Mouse (Mus musculus) frontal cortex, postnatal 14 days (tissue): Measurements from ENCODE around the gene Zfp691.

Source experiments
- DNase-seq, 2 experiments: peaks; one replicate each; pipeline ENCODE4 v3.0.0; 2022; ENCODE audit warnings: low spot score in 2 of 2

Gene Zfp691

DNA sequence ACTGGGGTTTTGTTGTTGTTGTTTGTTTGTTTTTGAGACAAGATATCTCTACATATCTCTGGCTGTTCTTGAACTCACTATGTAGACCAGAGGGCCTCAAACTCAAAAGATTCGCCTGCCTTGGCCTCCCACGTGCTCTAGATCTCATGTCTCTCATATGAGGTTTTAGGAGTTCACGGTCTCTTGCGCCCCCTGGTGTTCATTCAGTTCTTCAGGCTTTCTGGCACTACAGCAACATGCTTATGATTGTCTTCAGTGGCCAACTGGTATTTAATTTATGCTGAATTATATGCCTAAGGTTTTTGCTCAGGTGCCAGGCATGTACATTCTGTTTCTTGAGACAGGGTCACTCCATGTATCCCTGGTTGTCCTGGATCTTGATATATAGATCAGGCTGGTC is 6.3 kb downstream of the Zfp691 start:
- DNase-seq: peak; percentile 63 to 83

DNA sequence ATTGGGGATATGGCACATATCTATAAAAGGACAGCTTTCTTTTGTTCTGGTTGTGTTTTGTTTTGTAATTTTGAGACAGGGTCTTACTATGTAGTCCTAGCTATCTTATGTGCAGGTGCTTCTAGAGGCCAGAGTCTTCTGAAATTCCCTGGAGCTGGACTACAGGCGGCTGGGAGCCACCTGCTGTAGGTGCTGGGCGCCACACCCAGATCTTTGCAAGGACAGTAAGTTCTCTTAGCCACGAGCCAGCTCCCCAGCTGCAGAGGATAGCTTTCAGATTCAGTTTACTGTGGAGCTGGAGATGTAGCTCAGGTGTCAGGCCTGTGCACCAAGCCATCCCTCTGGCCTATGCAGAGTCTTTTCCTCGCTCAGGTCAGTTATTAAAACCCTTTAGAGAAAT is 6.9 kb downstream of the Zfp691 start:
- no peak for DNase-seq

DNA sequence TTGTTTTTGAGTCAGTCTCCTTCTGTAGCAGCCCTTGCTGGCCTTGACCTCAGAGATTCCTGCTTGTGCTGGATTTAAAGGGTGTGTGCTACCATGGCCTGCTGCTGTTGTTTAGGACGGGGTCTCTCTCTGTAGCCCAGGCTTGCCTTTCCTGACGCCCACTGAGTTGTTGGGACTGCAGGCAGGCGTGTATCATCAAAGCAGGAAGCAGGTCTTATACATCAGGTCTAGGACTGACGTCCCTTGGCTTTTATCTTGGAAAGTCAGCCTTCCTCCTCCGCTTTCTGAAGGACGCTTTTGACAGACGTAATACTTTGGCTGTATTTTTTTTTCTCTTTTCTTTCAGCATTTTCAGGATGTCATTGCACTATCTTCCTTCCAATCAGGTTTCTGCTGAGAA is 8.1 kb downstream of the Zfp691 start:
- no peak for DNase-seq

DNA sequence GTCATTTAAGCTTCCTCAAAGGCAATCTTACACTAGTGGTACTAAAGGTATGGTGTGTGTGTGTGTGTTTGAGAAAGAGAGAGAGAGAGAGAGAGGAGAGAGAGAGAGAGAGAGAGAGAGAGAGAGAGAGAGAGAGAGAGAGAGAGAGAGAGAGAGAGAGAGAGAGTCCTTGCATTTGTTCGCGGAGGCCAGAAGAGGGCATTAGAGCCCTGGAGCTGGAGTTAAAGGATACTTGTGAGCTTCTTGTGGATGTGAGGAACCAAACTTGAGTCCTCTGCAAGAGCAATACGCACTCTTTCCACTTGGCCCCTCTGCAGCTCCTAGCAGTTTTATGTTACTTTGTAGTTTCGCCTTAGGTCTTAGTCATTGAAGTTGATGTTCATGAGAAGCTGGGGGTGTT is 11.0 kb downstream of the Zfp691 start:
- no peak for DNase-seq

DNA sequence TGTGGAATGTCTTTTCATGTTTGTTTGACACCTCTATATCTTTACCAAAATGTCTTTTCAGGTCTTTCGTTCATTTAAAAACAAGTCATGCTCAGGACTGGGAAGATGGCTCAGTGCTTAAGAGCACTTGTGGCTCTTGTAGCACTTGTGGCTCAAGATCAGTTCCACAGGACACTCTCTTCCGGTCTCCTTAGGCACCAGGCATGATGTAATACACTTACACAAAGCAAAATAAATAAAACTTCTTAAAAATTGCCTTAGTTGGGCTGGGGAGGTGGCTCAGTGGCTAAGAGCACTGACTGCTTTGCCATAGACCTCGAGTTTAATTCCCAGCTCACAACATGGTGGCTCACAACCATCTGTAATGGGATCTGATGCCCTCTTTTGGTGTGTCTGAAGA is 12.6 kb downstream of the Zfp691 start:
- no peak for DNase-seq

DNA sequence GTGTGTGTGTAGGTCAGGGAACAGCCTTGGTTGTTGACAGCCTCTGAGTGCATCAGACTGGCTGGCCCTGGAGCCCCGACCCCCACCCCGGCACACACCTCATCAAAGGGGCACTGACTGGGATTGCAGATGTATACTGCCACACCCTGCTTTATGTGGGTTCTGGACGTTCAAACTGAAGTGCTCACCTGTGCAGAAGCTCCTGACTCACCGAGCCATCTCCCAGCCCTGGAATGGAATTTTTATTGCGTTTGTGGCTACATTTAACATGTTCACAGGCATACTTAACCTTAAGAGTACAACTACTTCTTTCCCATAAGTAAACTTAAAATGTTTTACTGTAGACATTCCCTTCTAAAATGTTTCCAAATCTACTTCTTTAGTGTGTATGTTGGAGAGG is 16.1 kb downstream of the Zfp691 start:
- no peak for DNase-seq

DNA sequence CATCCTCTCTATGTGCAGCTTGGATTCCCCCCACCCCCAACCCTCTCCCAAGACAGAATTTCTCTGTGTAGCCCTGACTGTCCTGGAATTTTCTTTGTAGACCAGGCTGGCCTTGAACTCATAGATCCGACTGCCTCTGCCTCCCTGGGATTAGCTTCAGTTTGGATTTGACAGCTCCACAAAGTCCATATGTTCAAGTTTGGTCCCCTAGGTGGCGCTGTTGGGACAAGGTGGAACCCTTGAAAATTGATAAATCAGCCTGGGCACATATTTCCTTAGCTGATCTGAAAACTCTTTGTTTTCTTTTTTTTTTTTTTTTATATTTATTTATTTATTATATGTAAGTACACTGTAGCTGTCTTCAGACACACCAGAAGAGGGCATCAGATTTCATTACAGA is 16.8 kb downstream of the Zfp691 start:
- no peak for DNase-seq

DNA sequence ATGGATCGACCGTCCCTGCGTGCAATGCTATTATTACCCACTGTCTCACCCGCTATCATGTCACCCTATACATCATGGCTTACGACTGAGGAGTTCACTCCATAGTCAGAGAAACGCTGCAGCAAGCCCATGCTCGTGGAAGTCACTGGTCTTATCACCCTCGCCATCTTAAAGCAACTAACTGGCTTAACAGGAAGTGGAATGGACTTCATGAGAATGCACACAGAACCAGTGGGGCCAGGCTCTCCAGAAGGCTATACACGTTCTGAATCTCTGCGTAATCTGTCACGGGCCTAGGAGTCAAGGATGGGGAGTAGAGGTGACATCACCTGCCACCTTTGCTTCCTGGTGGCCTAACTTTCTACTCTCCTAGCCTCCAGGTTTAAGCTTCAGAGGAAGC is 25.3 kb downstream of the Zfp691 start:
- DNase-seq: no peak

DNA sequence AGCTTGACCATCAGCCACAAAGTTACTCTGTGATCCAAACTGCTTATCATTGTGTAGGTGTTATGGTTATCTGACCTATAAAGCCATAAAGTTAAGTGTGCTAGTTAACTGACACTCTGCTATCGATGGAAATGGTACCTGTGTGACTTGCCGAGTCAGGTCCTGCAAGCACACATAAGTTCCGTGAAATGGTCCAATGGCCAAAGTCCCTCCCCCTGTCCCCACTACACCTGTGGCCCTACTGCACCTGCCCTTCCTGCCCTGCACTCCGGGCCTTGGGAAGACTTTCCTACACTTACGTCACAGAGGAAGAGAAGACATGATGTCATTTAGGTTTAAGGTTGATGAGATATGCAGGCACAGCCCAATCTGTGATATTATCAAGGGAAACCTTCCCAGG is 26.6 kb downstream of the Zfp691 start:
- DNase-seq: no peak

DNA sequence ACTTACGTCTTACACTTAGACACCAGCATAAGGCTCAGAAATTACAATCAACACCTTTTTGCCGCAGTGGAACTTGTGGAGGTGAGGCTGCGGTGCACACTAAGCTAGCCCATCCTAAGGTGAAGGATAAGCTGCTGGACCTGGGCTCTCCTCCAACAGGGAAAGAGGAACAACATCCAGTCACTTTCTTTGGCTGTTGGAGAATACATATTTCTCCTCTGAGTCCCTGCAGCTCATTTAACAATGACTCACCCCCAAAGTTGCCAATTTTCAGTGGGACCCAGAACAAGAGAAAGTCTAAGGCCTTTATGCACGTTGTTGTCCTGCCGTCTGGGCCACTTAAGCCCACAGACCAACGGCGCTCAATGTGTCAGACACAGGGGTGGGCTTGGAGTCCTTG is 27.2 kb downstream of the Zfp691 start:
- DNase-seq: no peak

DNA sequence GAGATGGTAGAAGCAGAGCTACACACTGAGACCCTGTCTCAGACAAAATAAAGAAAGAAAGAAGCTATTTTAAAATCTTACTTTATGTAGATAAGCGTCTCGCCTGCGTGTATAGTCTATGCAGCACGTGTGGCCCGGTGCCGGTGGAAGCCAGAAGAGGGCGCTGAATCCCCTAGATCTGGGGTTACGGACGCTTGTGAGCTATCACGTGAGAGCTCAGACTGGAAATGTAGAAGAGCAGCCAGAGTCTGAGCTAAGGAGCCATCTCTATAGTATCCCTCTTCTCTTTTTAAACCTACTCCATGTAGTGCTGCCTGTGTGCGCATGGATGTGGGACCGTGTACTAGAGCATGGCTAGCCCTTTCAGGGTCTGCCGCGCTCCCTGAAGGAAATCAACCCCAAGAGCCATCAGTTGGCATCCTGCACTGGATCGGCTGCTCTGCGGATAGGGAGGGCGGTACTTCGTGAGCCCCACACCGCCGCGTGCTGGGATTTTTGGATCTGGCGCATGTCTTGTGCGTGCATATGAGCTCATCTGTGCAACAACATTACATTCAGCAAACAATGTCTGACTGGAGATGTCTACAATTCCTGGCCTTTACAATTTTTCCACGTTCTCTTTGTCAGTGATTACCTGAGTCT is 31.6 kb downstream of the Zfp691 start:
- DNase-seq: peak in 1 of 2 experiments; percentile 57

DNA sequence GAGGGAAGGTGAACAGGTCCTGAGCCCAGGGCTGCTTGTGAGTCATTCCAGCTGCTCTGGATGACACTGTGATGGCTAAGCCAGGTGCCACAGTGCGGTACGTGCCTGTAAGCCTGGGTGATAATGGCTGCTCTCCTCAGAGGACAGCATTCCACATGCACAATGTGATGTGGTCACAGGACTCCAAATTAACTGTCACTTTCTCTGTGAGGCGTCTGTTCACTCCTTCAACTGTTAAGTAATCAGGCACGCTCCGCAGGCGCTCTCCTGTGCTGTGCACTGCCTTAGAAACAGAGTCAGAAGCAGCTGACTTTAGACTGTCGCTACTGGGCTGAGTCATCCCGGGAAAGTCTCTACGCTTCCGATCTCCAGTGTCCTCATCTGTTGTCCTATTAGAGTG is 32.8 kb downstream of the Zfp691 start:
- no peak for DNase-seq

DNA sequence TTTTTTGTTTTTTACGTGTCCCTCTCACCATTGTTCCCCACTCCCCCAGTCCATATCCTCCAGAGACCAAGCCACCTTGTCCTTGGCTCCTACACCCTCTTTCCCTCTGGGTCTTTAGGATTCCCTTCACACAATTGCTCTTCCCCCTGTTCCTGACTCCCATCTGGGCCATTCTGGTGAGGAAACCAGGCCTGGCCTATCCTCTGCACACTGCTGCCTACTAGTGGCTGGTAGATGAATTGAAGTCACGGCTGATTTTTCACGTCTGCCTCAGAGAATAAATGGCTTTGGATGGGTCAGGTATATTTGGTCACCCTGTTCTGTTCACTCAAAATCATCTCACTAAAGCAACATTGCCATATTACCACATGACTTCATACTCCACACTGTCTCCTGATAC is 33.9 kb downstream of the Zfp691 start:
- DNase-seq: no peak

DNA sequence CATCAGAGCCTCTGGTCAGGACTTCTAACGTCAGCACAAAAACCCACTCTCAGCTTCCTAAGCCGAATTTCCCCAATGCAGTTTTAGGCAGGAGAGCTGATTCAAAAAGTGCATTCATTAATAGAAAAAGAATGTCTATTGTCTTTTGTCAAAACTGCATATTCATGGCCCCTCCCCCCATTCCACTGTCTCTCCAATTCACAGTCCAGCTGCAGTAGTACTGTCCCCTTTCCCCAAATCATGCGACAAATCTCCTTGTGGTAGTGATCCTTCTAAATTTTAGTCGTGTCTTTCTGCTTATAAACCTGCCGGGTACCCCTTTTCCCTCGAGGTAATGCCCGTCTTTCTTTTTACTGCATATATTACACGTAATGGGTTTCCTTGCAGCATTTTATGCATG is 35.2 kb downstream of the Zfp691 start:
- DNase-seq: no peak

DNA sequence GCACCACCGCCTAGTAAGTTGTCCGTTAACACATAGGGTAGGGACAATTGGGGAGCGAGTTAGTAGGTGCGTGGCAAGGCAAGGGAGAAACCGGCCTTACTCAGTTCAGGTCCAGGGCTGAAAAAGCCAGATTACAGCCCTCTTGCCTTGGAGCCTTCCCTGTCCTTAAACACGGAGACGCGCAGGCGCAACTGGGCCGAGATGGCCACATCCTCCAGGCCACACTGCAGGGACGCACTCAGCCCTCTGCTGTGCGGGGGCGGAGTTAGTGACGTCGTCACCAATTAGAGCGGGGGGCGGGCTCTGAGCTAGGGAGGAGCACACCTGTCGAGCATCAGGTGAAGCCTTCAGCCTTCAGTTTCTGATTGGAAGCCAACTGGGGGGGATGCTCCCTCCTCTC is 35.8 kb downstream of the Zfp691 start:
- DNase-seq: peak; percentile 38 to 41

DNA sequence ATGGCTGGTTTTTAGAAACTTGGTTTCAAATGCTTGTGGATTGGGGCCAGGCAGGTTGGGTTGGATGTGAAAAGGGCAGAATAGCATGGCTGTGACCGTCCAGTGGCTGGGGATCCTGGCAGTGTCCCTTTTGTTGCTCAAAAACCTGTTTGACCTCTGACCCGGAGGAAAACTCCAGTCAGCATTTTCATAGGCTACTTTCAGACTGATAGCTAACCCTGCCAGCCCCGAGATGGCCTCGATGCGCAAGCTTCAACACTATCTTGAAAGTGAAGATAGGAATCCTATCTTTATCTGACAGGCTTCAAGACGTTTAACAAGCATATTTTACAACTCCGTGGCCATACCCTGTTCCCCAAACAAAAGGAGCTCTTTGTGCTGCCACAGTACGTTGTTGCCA is 36.7 kb downstream of the Zfp691 start:
- no peak for DNase-seq

DNA sequence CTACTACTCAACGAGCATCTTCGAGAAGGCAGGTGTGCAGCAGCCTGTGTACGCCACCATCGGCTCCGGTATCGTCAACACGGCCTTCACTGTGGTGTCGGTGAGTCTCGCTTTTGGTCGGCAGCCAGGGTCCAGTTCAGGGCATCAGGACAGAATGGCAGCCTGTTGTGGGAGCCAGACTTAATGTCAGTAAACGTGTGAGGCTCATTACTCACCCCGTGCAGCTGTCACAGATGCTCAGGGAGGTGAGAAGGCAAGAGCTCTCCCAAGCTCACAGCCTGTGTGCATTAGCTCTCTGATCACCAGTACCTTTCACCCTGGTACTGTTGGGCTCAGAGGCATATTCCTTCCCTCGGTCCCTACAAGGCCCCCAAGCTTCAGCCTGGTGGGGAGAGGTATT is 40.1 kb downstream of the Zfp691 start:
- no peak for DNase-seq

DNA sequence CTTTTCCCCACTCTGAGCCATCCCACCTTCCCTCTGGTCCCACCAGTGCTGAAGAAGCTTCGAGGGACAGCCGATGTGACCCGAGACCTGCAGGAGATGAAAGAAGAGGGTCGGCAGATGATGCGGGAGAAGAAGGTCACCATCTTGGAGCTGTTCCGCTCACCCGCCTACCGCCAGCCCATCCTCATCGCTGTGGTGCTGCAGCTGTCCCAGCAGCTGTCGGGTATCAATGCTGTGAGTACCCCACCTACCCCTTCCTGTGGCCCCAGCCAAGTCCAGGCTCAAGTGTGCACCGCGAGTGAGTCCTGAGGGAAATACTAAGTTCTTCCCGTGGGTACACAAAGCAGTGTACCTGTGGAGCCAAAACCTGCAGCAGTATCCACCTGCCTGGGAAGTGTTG is 40.7 kb downstream of the Zfp691 start:
- DNase-seq: no peak

DNA sequence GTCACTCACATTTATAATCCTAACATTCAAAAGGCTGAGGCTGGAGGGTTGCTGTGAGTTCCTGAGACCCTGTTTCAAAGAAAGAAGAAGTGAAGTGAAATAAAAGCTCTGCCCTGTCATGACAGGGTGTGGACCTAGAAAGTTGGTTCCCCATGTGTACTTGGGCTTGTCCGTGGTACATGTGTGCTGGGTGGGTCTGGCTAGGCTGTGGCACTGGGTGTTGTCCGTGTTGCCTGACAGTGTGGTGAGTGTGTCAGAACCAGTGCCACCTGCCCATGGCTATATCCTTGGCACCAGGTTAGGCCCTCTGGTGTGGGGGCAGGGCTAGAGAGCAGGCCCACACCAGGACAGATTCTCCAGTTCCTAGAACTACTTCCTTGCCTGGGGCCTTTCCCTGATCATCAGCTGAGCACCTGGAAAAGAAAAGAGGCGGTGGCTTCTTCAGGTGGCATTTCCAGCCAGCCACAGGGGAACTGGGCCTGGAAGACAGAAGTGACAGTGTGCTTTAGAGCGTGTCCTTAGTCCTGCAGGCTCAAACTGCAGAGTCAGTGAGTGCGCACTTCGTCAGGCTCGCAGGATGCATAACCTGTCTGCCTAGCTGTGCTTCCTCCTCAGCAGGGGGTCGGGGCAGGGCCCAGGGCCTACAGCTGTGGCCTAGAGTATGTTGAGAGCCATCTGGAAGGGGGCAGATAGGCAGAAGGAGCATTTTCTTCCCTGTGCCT is 42.6 kb downstream of the Zfp691 start:
- DNase-seq: no peak

DNA sequence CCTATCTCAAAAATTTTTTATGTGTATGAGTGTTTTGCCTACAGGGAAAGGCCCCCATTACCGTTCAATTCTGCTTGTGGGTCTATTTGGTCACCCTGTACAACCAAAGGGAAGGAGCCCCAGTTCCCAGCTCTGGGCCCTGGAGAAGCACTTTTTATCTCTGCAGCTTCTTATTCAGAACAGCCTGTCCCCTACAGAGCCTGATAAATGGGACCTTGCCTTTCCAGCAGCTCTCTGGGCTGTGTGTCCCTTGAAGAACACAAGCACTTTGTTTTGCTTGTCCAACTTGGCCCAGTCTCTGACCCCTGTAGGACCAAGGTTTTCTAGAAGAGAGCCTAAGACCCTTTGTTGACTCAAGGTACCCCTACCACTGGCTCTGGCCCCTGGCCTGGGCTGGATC is 44.9 kb downstream of the Zfp691 start:
- no peak for DNase-seq

DNA sequence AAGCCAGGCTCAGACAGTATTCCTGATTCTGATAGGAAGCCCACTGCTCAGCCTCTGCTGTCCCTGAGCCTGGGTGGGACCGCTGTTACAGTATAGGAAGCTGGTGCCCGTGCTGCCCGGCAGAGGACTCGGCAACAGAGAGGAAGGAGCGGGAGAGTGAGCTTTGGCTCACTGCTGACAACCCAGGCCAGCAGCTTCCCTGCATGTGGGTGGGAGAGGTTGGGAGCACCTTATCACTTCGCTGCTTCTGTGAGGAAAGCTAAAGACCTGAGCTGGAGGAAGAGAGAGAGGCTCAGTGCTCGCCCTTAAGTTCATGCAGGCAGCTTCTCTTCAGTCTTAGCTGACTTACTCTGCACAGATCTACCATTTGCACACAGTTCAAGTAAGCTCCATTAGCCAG is 45.4 kb downstream of the Zfp691 start:
- DNase-seq: no peak

DNA sequence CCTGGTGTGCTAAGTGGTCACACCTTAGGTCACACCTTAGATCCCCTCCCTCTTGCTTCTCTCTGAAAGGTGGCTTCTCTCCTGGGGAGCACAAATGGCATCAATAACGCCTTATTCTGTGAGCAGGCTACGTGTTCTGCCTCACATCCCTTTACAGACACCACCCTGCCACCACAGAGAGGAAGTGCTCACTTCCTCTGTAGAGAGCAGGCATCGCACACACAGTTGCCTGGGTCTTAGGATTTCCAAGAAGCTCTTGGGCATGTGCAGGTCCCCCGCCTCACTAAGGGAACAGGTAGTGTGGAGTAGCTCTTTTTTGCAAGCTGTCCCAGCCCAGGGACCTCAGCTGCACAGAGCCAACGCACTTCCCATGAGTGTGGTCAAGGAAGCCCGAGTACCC is 46.8 kb downstream of the Zfp691 start:
- no peak for DNase-seq

DNA sequence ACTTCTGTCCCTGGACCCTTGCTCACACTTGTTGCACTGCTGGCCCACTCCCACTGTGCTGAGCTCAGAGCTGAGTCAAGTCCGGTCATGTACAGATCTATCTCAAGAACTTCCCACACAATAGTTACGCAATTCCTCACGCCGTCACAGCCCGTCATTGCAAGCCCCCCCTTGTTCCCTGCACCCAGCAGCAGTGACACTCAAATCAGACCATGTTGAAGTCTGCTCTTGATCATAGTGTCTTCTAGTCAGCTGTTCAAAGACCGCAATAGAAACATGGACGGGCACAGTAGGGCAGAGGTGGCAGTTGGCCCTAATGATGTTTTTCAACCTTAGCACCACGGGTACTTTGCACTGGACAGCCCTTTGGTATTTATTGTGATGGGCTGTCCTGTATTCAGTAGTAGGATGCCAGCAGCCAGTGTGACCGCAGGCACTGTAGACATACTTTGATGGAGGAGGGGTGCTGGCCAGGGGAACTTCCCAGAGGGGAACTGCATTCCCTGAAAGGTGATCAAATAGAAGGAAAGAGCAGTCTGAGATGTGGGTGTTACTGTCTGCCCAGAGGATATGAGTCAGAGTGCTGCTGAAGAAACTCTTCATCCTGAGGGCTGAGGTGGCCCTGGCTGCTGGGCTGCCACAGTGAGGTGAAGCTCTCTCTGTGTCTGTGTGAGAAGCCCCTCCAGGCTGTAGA is 48.3 kb downstream of the Zfp691 start:
- DNase-seq: no peak
